Mouse (Mus musculus) MEL (cell line): ENCODE data around the gene Olfr550. TPM values are rescaled to one million over a fixed set of nuclear protein-coding genes. Genes with fewer than 3 reads are reported as not detected.

ENCODE experiments used
- DNase-seq: peaks from one replicate; pipeline ENCODE4 v3.0.0; 2011; ENCODE audit warnings: low read depth, low spot score
- H3K27ac ChIP-seq: 2 replicates; pipeline ENCODE4 v1.5.1; 2012; ENCODE audit warnings: low read depth, mild to moderate bottlenecking, control low read depth, low read length, moderate library complexity; ENCODE audit not compliant: control insufficient read depth
- H3K27me3 ChIP-seq, 2 experiments: fragments of 150-350 bp in 1 of 2; sonication (generic) in 1 of 2; 2 replicates each; pipeline ENCODE4 v1.6.1; 2012; ENCODE audit warnings: low read length in 2 of 2, mild to moderate bottlenecking in 2 of 2, improper control_type of control experiment in 1 of 2, moderate library complexity in 1 of 2; ENCODE audit not compliant: insufficient read depth in 2 of 2, control insufficient read depth in 1 of 2
- H3K36me3 ChIP-seq, 2 experiments: 2 replicates each; pipeline ENCODE4 v1.6.1; 2012 to 2014; ENCODE audit warnings: low read length in 2 of 2, improper control_type of control experiment in 1 of 2, inconsistent platforms in 1 of 2, mild to moderate bottlenecking in 1 of 2; ENCODE audit not compliant: insufficient read depth in 2 of 2, control insufficient read depth in 1 of 2
- H3K4me1 ChIP-seq, 2 experiments: fragments of 150-350 bp in 1 of 2; sonication (generic) in 1 of 2; 2 replicates each; pipeline ENCODE4 v1.6.1; 2012; ENCODE audit warnings: low read length in 2 of 2, improper control_type of control experiment in 1 of 2, mild to moderate bottlenecking in 1 of 2; ENCODE audit not compliant: insufficient read depth in 2 of 2, control insufficient read depth in 1 of 2
- H3K4me3 ChIP-seq, 2 experiments: fragments of 150-350 bp in 1 of 2; sonication (generic) in 1 of 2; 2 replicates each; pipeline ENCODE4 v1.5.1; 2012; ENCODE audit warnings: low read depth in 2 of 2, low read length in 2 of 2, mild to moderate bottlenecking in 2 of 2, moderate library complexity in 2 of 2, control low read depth in 1 of 2, improper control_type of control experiment in 1 of 2; ENCODE audit not compliant: control insufficient read depth in 1 of 2, insufficient read depth in 1 of 2
- H3K79me2 ChIP-seq: 2 replicates; pipeline ENCODE4 v1.6.1; 2012; ENCODE audit warnings: mild to moderate bottlenecking, low read length, moderate library complexity; ENCODE audit not compliant: control insufficient read depth, poor library complexity, insufficient read depth
- H3K9ac ChIP-seq: 2 replicates; pipeline ENCODE4 v1.6.1; 2012; ENCODE audit warnings: low read depth, mild to moderate bottlenecking, control low read depth, low read length, moderate library complexity; ENCODE audit not compliant: control insufficient read depth, poor library complexity, severe bottlenecking
- H3K9me3 ChIP-seq: fragments of 150-350 bp; sonication (generic); replicated peaks from 2 replicates; pipeline ENCODE4 v1.6.1; 2012; ENCODE audit warnings: mild to moderate bottlenecking, low read length, improper control_type of control experiment, moderate library complexity; ENCODE audit not compliant: insufficient read depth
- CHD1 ChIP-seq: IDR thresholded peaks from 2 replicates; pipeline ENCODE4 v1.6.1; 2012; ENCODE audit warnings: low read depth, mild to moderate bottlenecking, inconsistent platforms, low read length, improper control_type of control experiment
- CHD2 ChIP-seq: IDR thresholded peaks from 2 replicates; pipeline ENCODE4 v1.6.1; 2011; ENCODE audit warnings: low read length, improper control_type of control experiment
- E2F4 ChIP-seq: IDR thresholded peaks from 2 replicates; pipeline ENCODE4 v1.6.1; 2011; ENCODE audit warnings: low read depth, low read length, improper control_type of control experiment, borderline replicate concordance
- EP300 ChIP-seq, 2 experiments: IDR thresholded peaks; 2 replicates each; pipeline ENCODE4 v1.6.1; 2011; ENCODE audit warnings: improper control_type of control experiment in 2 of 2, low read length in 2 of 2, low read depth in 1 of 2, mild to moderate bottlenecking in 1 of 2
- GABPA ChIP-seq: IDR thresholded peaks from 2 replicates; pipeline ENCODE4 v1.6.1; 2012; ENCODE audit warnings: low read depth, mild to moderate bottlenecking, inconsistent platforms, low read length, improper control_type of control experiment, moderate library complexity
- GATA1 ChIP-seq: IDR thresholded peaks from 2 replicates; pipeline ENCODE4 v1.6.1; 2011; ENCODE audit warnings: low read depth, low read length, improper control_type of control experiment
- HCFC1 ChIP-seq: IDR thresholded peaks from 2 replicates; pipeline ENCODE4 v1.6.1; 2012; ENCODE audit warnings: low read depth, mild to moderate bottlenecking, inconsistent platforms, low read length, improper control_type of control experiment, moderate library complexity
- JUND ChIP-seq: IDR thresholded peaks from 2 replicates; pipeline ENCODE4 v1.6.1; 2011; ENCODE audit warnings: low read depth, mild to moderate bottlenecking, improper control_type of control experiment, low read length
- KAT2A ChIP-seq: conservative IDR thresholded peaks from 2 replicates; pipeline ENCODE4 v1.6.1; 2012; ENCODE audit warnings: low read depth, low read length, improper control_type of control experiment, inconsistent platforms
- MAFK ChIP-seq: IDR thresholded peaks from 2 replicates; pipeline ENCODE4 v1.6.1; 2011; ENCODE audit warnings: low read depth, mild to moderate bottlenecking, low read length, improper control_type of control experiment, borderline replicate concordance
- MXI1 ChIP-seq: IDR thresholded peaks from 2 replicates; pipeline ENCODE4 v1.6.1; 2011; ENCODE audit warnings: mild to moderate bottlenecking, low read depth, low read length, improper control_type of control experiment
- MYC ChIP-seq: IDR thresholded peaks from 2 replicates; pipeline ENCODE4 v1.6.1; 2011; ENCODE audit warnings: low read depth, mild to moderate bottlenecking, low read length, improper control_type of control experiment, moderate library complexity
- POLR2A ChIP-seq, 2 experiments: IDR thresholded peaks; 2 replicates each; pipeline ENCODE4 v1.6.1; 2011 to 2012; ENCODE audit warnings: low read length in 2 of 2, mild to moderate bottlenecking in 2 of 2, control low read depth in 1 of 2, improper control_type of control experiment in 1 of 2, low read depth in 1 of 2, moderate library complexity in 1 of 2; ENCODE audit not compliant: control insufficient read depth in 1 of 2, insufficient read depth in 1 of 2, poor library complexity in 1 of 2
- POLR2AphosphoS5 ChIP-seq: IDR thresholded peaks from 2 replicates; pipeline ENCODE4 v1.6.1; 2012; ENCODE audit warnings: low read depth, borderline replicate concordance, mild to moderate bottlenecking, inconsistent platforms, low read length, moderate library complexity, mixed read lengths
- RAD21 ChIP-seq: IDR thresholded peaks from 2 replicates; pipeline ENCODE4 v1.6.1; 2011; ENCODE audit warnings: mild to moderate bottlenecking, low read depth, low read length, improper control_type of control experiment
- RCOR1 ChIP-seq: IDR thresholded peaks from 2 replicates; pipeline ENCODE4 v1.6.1; 2012; ENCODE audit warnings: low read depth, mild to moderate bottlenecking, inconsistent platforms, low read length, improper control_type of control experiment
- SMC3 ChIP-seq: IDR thresholded peaks from 2 replicates; pipeline ENCODE4 v1.6.1; 2011; ENCODE audit warnings: low read depth, low read length, improper control_type of control experiment
- TAL1 ChIP-seq: IDR thresholded peaks from 2 replicates; pipeline ENCODE4 v1.6.1; 2012; ENCODE audit warnings: mild to moderate bottlenecking, inconsistent platforms, low read length, moderate library complexity, mixed read lengths
- TCF12 ChIP-seq: IDR thresholded peaks from 2 replicates; pipeline ENCODE4 v1.6.1; 2014; ENCODE audit warnings: low read depth, mild to moderate bottlenecking, inconsistent platforms, low read length, improper control_type of control experiment, moderate library complexity
- UBTF ChIP-seq: IDR thresholded peaks from 2 replicates; pipeline ENCODE4 v1.6.1; 2012; ENCODE audit warnings: low read depth, mild to moderate bottlenecking, inconsistent platforms, low read length, improper control_type of control experiment, moderate library complexity, borderline replicate concordance; ENCODE audit not compliant: insufficient read depth
- USF1 ChIP-seq: IDR thresholded peaks from 2 replicates; pipeline ENCODE4 v1.6.1; 2014; ENCODE audit warnings: low read depth, mild to moderate bottlenecking, inconsistent platforms, low read length, improper control_type of control experiment, moderate library complexity
- USF2 ChIP-seq, 2 experiments: IDR thresholded peaks; 2 replicates each; pipeline ENCODE4 v1.6.1; 2011 to 2012; ENCODE audit warnings: improper control_type of control experiment in 2 of 2, low read length in 2 of 2, borderline replicate concordance in 1 of 2, inconsistent platforms in 1 of 2, low read depth in 1 of 2, mild to moderate bottlenecking in 1 of 2; ENCODE audit not compliant: insufficient read depth in 1 of 2
- ZKSCAN1 ChIP-seq: IDR thresholded peaks from 2 replicates; pipeline ENCODE4 v1.6.1; 2012; ENCODE audit warnings: low read depth, mild to moderate bottlenecking, inconsistent platforms, low read length, improper control_type of control experiment, moderate library complexity
- ZMIZ1 ChIP-seq: IDR thresholded peaks from 2 replicates; pipeline ENCODE4 v1.6.1; 2012; ENCODE audit warnings: low read depth, mild to moderate bottlenecking, inconsistent platforms, low read length, improper control_type of control experiment, moderate library complexity
- polyA plus RNA-seq, 2 experiments: library from polyadenylated mRNA; stranded (reverse) in 1 of 2; unstranded in 1 of 2; fragments of >175 nt in 1 of 2; fragments of >200 nt in 1 of 2; gene quantifications; 2 replicates each; pipeline versions ENCODE4 v1.2.1 to v1.2.4; 2012; ENCODE audit warnings: low replicate concordance in 2 of 2, low read depth in 1 of 2; ENCODE audit not compliant: insufficient read length in 2 of 2, insufficient read depth in 1 of 2, missing spikeins in 1 of 2
- total RNA-seq: library from RNA; depleted of rRNA; stranded (reverse); fragments of 300-350 nt; gene quantifications from 2 replicates; pipeline ENCODE4 v1.2.3, GENCODE M21; 2012

The Olfr550 gene
- total and polyA plus RNA-seq, 3 experiments: not detected

GRCm38 (mm10) chr7:102573174-102573830 lies 2.1 kb downstream of the Olfr550 start (continued):
- no peak for TF ChIP-seq JUND
- no peak for TF ChIP-seq EP300 (IDR thresholded peaks at IDR 0.05; ENCODE audit: low read depth in 1 of 2, low read length in 2 of 2)
- TF ChIP-seq E2F4: no peak

- no peak for DNase-seq
- no peak for TF ChIP-seq POLR2A (IDR thresholded peaks at IDR 0.05; ENCODE audit: control insufficient read depth in 1 of 2, insufficient read depth in 1 of 2, low read depth in 1 of 2, low read length in 2 of 2, poor library complexity in 1 of 2)
- TF ChIP-seq KAT2A: no peak
- no peak for TF ChIP-seq RCOR1
- no peak for TF ChIP-seq HCFC1
- no peak for TF ChIP-seq CHD1
- no peak for TF ChIP-seq UBTF
- TF ChIP-seq EP300 (IDR thresholded peaks at IDR 0.05; ENCODE audit: low read depth in 1 of 2, low read length in 2 of 2): no peak
- TF ChIP-seq ZMIZ1: no peak
- no peak for TF ChIP-seq GABPA
- TF ChIP-seq E2F4: no peak
- no peak for TF ChIP-seq RAD21
- no peak for TF ChIP-seq MAFK
- no peak for TF ChIP-seq USF2 (IDR thresholded peaks at IDR 0.05; ENCODE audit: borderline replicate concordance in 1 of 2, insufficient read depth in 1 of 2, low read depth in 1 of 2, low read length in 2 of 2)
- TF ChIP-seq MXI1: no peak
- TF ChIP-seq POLR2AphosphoS5: no peak
- TF ChIP-seq MYC: no peak
- no peak for TF ChIP-seq GATA1
- H3K27me3 ChIP-seq: peaks cover 0 to 2% of the 10 kb centered on the region in 2 experiments; a peak in 3 of 4 replicates
- H3K27ac ChIP-seq: no peak overlapping the region
- no peak overlapping the region for H3K4me3 ChIP-seq
- H3K79me2 ChIP-seq: no peaks in the 10 kb centered on the region
- no peaks in the 10 kb centered on the region for H3K9me3 ChIP-seq
- no peak overlapping the region for H3K9ac ChIP-seq
- no peaks in the 10 kb centered on the region for H3K36me3 ChIP-seq
- H3K4me1 ChIP-seq: no peaks in the 10 kb centered on the region
Measured at GRCm38 (mm10) chr7:102575998-102576397, 4.8 kb downstream of the Olfr550 start.

GRCm38 (mm10) chr7:102591786-102592185 lies 20.5 kb downstream of the Olfr550 start, which contains the start of gene Olfr551:
Gene Olfr551 (minus strand): TSS chr7:102591886.
- Histone ChIP-seq H3K4me3 (no peak within 1 kb of the TSS), H3K79me2 (no peaks in the 10 kb centered on the region), H3K27ac (no peak within 1 kb of the TSS), H3K9ac (no peak within 1 kb of the TSS), H3K27me3 (no peaks in the 10 kb centered on the region), H3K4me1 (no peaks in the 10 kb centered on the region), H3K36me3 (no peaks in the 10 kb centered on the region), H3K9me3 (no peaks in the 10 kb centered on the region)
- DNase-seq: no peak
- TF ChIP-seq POLR2A (IDR thresholded peaks at IDR 0.05; ENCODE audit: control insufficient read depth in 1 of 2, insufficient read depth in 1 of 2, low read depth in 1 of 2, low read length in 2 of 2, poor library complexity in 1 of 2) (no peak), TCF12 (no peak), CHD2 (no peak), SMC3 (no peak), TAL1 (no peak), EP300 (IDR thresholded peaks at IDR 0.05; ENCODE audit: low read depth in 1 of 2, low read length in 2 of 2) (no peak), MAFK (no peak), KAT2A (no peak), POLR2AphosphoS5 (no peak), ZKSCAN1 (no peak), RCOR1 (no peak), USF2 (IDR thresholded peaks at IDR 0.05; ENCODE audit: borderline replicate concordance in 1 of 2, insufficient read depth in 1 of 2, low read depth in 1 of 2, low read length in 2 of 2) (no peak), USF1 (no peak)
